Mouse (Mus musculus) common myeloid progenitor, adult 5-6 weeks (primary cell): ENCODE measurements at regions not wholly inside any gene's neighbourhood (a gene's known extent, or its start where the extent isn't known, plus 50 kb on each side); places are given as distances from the start of the nearest gene placed in this dataset.

Experiments used
- ATAC-seq: replicated peaks from 2 replicates; pipeline ENCODE4 v1.8.0; 2016; ENCODE audit warnings: low read depth, mild to moderate bottlenecking, moderate TSS enrichment, inconsistent platforms; ENCODE audit not compliant: poor library complexity, severe bottlenecking

GRCm38 (mm10) chr1:176683146-176683545 is 130.7 kb downstream of the Cep170 start:
- ATAC-seq = no peak

DNA sequence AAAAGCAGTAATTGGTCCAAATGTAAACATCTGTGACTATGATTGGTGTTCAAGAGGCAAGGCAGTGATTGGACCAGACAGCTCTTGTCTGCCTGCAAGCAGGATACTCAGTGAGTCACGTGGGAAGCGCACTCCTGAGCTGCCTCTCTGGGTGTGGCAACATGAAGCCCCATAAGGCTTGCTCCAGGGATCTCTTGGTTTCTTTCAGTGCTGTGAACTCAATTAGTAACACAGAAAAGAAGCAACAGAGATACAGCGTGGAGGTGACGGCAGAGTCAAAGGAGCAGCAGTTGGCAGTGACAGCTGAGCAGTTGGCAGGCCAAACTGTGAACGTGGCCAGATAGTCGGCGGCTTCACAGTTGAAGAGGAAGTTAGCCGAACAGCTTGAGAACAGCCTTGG is 131.9 kb downstream of the Cep170 start:
- ATAC-seq = 0 out of 2 replicates have a peak, but pooled peaks have one; percentile 50

GRCm38 (mm10) chr1:176675184-176675583 is 138.7 kb downstream of the Cep170 start:
- no peak for ATAC-seq

DNA sequence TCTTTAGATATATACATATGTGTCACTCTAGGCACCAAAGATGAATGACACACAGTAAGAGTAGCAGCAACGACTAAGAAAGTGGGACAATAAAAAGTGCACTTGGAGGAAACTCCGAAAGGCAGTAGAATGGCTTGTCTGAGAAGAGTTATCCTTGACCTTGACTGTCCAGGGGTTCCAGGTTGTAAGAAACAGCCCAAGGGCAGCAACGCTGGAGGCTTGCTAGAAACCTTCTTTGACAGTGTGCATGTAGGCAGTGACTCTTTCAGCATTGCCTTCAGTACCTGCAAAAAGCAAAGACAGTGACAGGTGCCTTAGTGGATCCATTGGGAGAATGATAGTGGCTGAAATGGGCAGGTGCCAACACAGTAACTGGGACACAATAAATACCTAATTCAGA is 142.8 kb downstream of the Cep170 start:
- no peak for ATAC-seq

GRCm38 (mm10) chr1:176667552-176668306 is 146.1 kb downstream of the Cep170 start:
- ATAC-seq = no peak

DNA sequence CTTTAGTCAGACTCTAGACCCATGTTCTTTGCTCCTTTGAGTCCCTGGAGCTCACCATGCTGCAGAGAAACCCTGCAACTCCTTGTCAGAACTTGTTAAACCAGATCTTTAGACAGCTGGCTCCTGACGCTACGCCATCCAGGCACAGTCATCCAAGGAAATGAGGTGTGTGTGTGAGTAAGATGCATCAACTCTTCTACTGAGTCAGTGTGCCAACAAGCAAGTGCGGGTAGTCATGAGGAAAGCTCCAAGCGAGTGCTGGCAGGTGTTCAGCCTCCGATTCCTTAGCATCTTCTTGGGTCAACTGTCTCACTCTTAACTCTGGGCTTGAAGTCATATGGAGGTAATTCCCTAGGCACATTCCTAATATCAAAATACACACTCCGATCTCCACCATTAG is 153.6 kb downstream of the Cep170 start:
- no peak for ATAC-seq

GRCm38 (mm10) chr1:176658639-176659038 is 155.2 kb downstream of the Cep170 start:
- no peak for ATAC-seq

- ATAC-seq = no peak
These were observed 158.2 kb downstream of the Cep170 start for GRCm38 (mm10) chr1:176655487-176656333.

DNA sequence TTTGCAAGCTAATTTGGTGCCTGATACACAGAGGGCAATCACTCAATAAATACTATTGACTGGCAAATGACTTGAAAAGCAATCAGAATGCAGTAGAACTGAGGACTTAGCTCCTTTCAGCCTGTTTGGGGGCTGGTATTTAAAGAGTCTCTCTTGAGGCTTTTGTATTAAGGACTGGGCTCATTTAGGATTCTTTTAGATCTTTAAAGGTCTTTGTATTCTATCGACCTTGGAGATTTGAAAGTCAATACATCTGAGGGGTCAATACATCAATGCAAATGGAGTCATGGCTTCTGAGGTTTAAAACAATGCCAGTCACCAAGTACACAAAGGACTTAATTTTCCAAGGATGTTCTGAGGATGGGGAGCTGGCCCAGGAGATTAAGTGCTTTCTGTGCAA is 169.6 kb downstream of the Cep170 start:
- ATAC-seq = no peak

DNA sequence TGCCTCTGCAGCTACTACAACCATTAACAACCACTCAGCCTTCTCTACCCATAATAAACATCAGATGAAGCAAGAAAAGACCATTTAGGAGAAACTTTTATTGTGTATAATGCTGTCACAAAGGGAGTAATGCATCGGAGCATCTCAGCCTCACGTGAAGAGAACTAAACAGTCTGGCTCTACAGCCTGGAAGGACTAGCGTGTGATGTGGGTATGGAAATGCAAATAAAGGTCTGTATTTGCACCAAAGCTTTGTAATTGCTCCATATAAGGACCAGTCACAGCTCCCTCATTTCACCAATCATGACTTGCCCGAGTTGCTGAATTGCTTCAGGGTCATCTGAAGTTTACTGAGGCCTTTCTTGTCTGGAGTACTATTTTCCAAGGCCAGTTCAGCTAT is 190.7 kb downstream of the Cep170 start:
- ATAC-seq = no peak

GRCm38 (mm10) chr1:176622213-176622612 is 191.7 kb downstream of the Cep170 start:
- ATAC-seq = no peak

DNA sequence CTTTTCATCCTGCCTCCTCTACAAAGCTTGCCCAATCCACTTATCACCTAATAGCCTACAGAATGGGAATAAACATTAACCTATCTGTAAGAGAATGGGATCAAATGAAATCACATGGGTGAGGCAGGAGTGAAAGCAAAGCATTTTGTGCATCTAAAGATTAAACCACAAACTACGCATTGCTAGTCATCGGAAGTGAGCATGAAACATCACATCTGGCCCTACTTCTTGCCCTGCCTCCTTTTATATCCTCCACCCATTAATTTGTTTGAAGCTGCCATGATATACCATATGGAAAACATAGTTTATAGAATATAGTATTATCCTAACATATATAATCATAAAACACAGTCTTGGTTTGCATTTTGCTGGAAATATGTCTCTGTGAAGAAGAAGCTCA is 192.6 kb downstream of the Cep170 start:
- no peak for ATAC-seq

- ATAC-seq = no peak
These were observed 195.0 kb downstream of the Cep170 start for GRCm38 (mm10) chr1:176618896-176619295.

DNA sequence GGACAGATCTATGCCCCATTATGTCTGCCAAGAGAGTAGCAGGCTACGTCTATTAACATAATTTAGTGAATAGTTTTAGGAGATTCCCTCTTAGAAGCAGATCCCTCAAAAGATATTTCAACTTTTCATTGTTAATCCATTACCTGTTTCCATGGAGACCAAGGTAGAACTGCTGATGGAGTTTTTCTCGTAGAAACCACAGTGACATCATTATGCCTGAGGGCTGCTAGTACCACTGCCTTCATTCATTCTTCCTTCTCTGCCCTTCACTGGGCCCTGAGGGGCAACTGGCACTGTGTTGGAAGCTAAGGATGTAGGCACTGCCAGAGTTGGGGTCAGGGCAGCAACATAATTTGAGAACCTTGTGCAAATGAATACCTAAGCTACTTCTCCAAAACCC is 198.2 kb downstream of the Cep170 start:
- no peak for ATAC-seq

- no peak for ATAC-seq
These were observed 219.6 kb downstream of the Cep170 start for GRCm38 (mm10) chr1:176594312-176594711.

- ATAC-seq = no peak
These were observed 225.7 kb downstream of the Cep170 start for GRCm38 (mm10) chr1:176588144-176588543.

GRCm38 (mm10) chr1:176573703-176574102 is 240.2 kb downstream of the Cep170 start:
- ATAC-seq = no peak

GRCm38 (mm10) chr1:176558457-176559415 is 255.1 kb downstream of the Cep170 start:
- ATAC-seq = no peak

DNA sequence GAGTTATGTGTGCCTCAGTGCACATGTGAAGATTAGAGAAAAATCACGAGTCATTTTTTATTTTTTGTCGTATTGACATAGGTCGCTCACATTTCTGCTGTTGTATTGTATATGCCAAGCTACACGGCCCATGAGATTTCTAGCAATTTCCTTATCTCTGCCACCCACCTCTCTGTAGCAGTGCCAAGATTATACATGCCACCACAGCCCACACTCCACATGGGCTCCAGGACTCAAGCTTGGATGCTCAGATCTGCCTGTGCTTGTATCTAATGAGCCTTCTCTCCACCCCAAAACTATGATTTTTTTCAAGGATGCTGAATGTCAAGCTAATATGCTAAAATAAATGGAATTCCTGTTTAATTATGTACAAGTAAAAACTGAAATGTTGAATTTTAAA is 259.3 kb upstream of the Pld5 start:
- no peak for ATAC-seq

DNA sequence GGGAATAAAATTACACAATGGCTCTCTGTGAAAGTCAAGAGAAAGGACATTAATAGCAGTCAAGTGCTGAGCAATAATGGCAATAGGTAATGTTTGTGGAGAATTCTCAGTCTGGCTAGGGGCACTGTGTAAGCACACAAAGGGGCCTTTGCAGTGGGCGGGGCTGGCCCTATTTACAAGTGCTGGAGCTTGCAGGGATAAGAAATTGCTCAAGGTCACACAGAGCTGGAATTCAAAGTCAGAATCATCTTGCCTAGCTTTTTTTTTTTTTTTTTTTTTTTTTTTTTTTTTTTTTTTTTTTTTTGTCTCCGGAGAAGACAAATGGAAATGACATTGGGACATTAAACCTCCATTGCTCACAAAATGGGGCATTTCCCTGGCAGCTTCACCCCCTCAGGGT is 253.9 kb upstream of the Pld5 start:
- no peak for ATAC-seq
